Mouse (Mus musculus) MEL (cell line): ENCODE results near the gene Fndc3a.

ENCODE experiments used
- CTCF ChIP-seq, 3 experiments: IDR thresholded peaks in 2 of 3; conservative IDR thresholded peaks in 1 of 3; 2 replicates each; pipeline ENCODE4 v1.5.1; 2011 to 2012; ENCODE audit warnings: low read length in 3 of 3, low read depth in 2 of 3, mild to moderate bottlenecking in 2 of 3, improper control_type of control experiment in 1 of 3, inconsistent platforms in 1 of 3, mixed read lengths in 1 of 3, moderate library complexity in 1 of 3; ENCODE audit not compliant: control insufficient read depth in 1 of 3, insufficient read depth in 1 of 3, poor library complexity in 1 of 3, severe bottlenecking in 1 of 3
- E2F4 ChIP-seq: IDR thresholded peaks from 2 replicates; pipeline ENCODE4 v1.6.1; 2011; ENCODE audit warnings: low read depth, low read length, improper control_type of control experiment, borderline replicate concordance
- GATA1 ChIP-seq: IDR thresholded peaks from 2 replicates; pipeline ENCODE4 v1.6.1; 2011; ENCODE audit warnings: low read depth, low read length, improper control_type of control experiment
- MAFK ChIP-seq: IDR thresholded peaks from 2 replicates; pipeline ENCODE4 v1.6.1; 2011; ENCODE audit warnings: low read depth, mild to moderate bottlenecking, low read length, improper control_type of control experiment, borderline replicate concordance
- POLR2A ChIP-seq, 2 experiments: IDR thresholded peaks; 2 replicates each; pipeline ENCODE4 v1.6.1; 2011 to 2012; ENCODE audit warnings: low read length in 2 of 2, mild to moderate bottlenecking in 2 of 2, control low read depth in 1 of 2, improper control_type of control experiment in 1 of 2, low read depth in 1 of 2, moderate library complexity in 1 of 2; ENCODE audit not compliant: control insufficient read depth in 1 of 2, insufficient read depth in 1 of 2, poor library complexity in 1 of 2
- POLR2AphosphoS5 ChIP-seq: IDR thresholded peaks from 2 replicates; pipeline ENCODE4 v1.6.1; 2012; ENCODE audit warnings: low read depth, borderline replicate concordance, mild to moderate bottlenecking, inconsistent platforms, low read length, moderate library complexity, mixed read lengths
- SIN3A ChIP-seq: IDR thresholded peaks from 2 replicates; pipeline ENCODE4 v1.6.1; 2012; ENCODE audit warnings: low read length, improper control_type of control experiment, inconsistent platforms
- TAL1 ChIP-seq: IDR thresholded peaks from 2 replicates; pipeline ENCODE4 v1.6.1; 2012; ENCODE audit warnings: mild to moderate bottlenecking, inconsistent platforms, low read length, moderate library complexity, mixed read lengths
- UBTF ChIP-seq: IDR thresholded peaks from 2 replicates; pipeline ENCODE4 v1.6.1; 2012; ENCODE audit warnings: low read depth, mild to moderate bottlenecking, inconsistent platforms, low read length, improper control_type of control experiment, moderate library complexity, borderline replicate concordance; ENCODE audit not compliant: insufficient read depth

GRCm38 (mm10) chr14:72598976-72599740 lies 110.6 kb downstream of the Fndc3a start:
- TF ChIP-seq MAFK (no peak), GATA1 (no peak), POLR2AphosphoS5 (no peak), CTCF (IDR thresholded peaks at IDR 0.05 in 2 of 3, conservative IDR thresholded peaks at IDR 0.05 in 1 of 3; ENCODE audit: control insufficient read depth in 1 of 3, insufficient read depth in 1 of 3, low read depth in 2 of 3, low read length in 3 of 3, poor library complexity in 1 of 3, severe bottlenecking in 1 of 3) (no peak), POLR2A (IDR thresholded peaks at IDR 0.05; ENCODE audit: control insufficient read depth in 1 of 2, insufficient read depth in 1 of 2, low read depth in 1 of 2, low read length in 2 of 2, poor library complexity in 1 of 2) (no peak), E2F4 (no peak), UBTF (no peak), TAL1 (no peak), SIN3A (no peak)
